Mouse (Mus musculus): ENCODE measurements around the gene Tnr.

Tnr gene

DNA sequence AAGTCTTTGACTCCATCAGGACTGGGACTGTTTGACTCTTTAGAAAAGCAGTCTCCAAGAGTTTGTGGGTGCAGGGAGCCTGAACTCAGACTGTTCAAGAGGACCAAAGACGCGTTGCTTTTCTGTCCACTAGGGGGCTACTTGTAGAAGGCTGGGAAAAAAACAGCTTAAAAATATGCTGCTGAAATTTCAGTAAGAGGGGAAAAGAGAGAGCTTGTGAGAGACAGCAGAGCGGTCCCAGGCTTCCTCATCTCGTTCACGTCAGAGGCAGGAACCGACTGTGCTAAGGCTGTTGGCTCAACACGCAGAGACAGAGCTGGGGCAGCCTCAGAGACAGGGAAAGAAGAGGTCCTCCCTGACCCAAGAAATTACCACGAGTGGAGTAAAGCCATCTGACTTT, at the start of gene Tnr:
Tnr (plus strand) TSS at position 192 of the 400 bp plus-strand sequence.
- DNase-seq (ENCODE audit: low read depth, low spot score), result no peak

GRCm38 (mm10) chr1:159489853-159490435, 33.6 kb upstream of the Tnr start:
- DNase-seq (ENCODE audit: low read depth, low spot score), result no peak

DNA sequence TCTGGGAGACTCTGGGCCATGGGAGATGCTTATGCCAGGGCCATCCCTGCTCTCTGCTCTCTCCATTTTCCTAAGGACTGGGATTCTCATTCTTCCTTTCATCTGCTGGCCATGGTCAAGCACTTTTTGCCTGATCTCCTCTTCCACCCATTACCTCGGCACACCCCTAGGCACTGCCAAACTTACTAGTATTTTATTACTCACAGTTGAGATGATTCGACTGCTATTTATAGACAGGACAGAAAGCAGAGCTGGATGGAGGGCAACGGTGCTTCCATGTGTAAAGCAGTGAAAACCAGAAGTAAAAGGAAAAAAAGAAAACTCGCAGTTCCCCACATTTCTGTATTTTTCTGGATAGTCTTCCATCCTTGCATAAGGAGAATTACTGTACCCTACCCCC, 31.0 kb upstream of the Tnr start:
- DNase-seq (ENCODE audit: low read depth, low spot score), result no peak

GRCm38 (mm10) chr1:159493720-159494499, 29.7 kb upstream of the Tnr start:
- no peak for DNase-seq (ENCODE audit: low read depth, low spot score)

GRCm38 (mm10) chr1:159498236-159498635, 25.3 kb upstream of the Tnr start:
- no peak for DNase-seq (ENCODE audit: low read depth, low spot score)

- no peak for DNase-seq (ENCODE audit: low read depth, low spot score)
Measured at GRCm38 (mm10) chr1:159499806-159500460, 23.6 kb upstream of the Tnr start.

GRCm38 (mm10) chr1:159501911-159502310, 21.7 kb upstream of the Tnr start:
- no peak for DNase-seq (ENCODE audit: low read depth, low spot score)

DNA sequence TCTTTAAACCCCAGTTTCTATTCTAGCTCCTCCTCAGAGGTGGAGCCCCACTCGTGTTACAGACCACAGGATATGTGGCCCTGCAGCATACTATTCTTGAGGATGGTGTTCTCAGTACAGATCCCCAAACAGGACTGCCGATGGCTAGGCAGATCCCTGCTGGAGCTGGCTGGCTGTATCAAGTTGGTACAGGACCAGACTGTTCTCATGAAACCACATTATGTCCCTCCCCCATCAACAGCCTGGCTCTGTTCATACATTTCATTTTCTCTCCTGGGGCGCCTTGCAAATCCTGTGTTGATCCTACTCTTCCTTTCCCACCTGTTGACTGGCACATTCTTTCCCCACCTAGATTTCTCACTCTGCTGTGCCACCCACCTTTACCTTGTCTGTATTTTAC, 12.9 kb upstream of the Tnr start:
- no peak for DNase-seq (ENCODE audit: low read depth, low spot score)

DNA sequence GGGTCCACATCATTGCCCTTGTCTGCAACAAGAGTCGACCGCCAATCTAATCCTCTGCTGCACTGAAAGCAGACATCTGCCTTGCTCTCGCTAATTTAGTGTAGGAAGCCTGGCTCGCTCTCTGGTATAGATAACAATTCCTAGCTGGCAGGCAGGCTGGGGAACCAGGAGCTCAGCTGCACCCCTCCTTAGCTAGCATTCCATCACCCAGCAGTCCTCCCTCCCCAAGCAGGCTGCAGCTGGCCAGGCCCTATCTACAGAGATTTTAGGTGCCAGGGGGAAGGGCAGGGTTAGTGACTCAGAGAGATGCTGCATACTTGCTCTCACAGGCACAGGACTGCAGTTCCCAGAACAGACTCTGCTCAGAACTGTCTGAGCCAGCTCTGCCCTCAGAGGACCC, 5.9 kb upstream of the Tnr start:
- no peak for DNase-seq (ENCODE audit: low read depth, low spot score)

DNA sequence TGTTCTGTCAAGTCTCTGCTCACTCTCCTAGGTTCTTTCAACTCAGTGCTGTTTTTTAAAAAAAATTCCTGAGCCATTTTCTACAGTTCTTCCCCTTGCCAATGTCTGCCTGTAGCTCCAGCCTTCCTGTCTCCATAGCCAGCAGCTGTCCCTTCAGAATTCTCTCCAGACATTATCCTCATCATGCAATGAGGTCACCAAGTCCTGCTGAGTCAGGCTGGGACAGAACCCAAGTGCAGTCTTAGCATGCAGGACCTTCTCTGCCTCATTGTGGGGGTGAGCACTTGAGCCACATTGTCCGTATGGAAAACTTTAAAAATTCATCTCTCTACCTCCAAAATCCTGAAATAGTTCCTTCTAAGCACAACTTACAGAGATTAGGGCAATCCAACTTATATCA, 4.4 kb upstream of the Tnr start:
- no peak for DNase-seq (ENCODE audit: low read depth, low spot score)

DNA sequence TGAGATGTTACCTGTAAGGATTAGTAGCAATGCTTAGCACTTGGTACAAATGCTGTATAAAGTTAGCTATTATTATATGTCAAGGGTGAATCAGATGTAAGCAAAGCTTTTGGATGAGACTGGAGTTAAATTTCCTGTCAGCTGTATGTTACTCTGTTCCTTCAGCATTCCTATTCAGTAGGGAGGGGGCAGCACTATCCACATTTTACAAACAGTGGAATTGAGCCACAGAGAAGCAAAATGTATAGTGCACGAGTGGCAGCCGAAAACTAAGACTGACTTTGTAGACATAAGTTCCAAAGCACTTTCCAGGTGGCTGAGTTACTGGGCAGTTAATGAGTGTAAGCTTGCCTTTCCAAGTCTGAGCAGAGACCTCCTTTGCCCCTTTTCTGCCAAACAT, 500 bp upstream of the Tnr start:
- DNase-seq (ENCODE audit: low read depth, low spot score), result no peak

GRCm38 (mm10) chr1:159524051-159524549, 531 bp downstream of the Tnr start:
- peak; percentile 70 for DNase-seq (ENCODE audit: low read depth, low spot score)

DNA sequence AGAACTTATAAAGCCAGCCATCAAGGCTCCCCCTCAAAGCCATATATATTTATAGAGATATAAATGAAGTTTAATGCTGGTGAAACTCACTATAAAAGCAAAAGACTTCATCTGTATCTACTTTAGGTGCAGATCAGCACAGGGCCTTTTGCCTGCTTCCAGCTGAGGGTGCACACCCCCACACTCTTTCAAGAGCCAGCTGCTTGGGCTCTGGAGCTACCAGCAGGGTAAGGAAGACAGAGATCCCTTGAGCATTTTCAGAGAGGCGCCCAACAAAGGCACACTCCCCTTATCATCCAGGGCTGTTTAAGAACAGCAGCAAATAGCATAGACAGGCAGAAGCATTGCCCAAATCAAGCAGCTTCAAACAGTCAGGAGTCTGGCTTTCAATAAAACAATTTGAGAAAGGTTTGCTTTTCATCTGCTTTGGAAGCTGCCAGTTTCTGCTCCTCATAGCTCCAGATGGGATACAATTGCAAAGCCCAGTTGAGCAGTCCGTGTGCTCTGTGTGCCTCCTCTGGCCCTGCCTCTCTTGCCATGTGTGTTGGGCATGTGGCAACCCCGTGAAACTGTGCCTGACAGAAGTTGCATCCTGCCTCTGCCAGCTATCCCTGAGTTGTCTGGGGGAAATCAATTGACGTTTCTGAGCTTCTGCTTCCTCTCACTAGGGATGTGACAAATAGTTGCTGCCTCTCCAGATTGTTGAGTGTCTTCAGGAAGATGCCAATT, 9.4 kb downstream of the Tnr start:
- DNase-seq (ENCODE audit: low read depth, low spot score), result no peak

DNA sequence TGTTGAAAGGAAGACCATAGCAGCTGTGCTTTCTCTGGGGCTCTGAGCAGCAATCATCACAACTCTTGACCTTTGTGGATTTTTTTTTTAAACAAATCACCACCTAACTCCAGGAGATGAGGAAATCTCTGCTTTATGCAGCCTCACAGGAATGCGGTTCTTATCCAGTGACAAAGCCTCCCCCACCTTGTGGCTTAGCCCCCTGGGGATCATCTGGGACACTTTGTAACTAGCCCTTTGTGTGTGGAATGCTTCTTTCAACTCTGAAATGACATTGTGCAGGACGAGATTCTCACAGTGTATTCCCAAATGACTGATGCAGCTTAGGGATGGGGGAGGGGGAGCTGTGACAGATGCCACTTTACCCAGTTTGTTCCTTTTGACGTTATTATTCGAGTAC, 12.0 kb downstream of the Tnr start:
- no peak for DNase-seq (ENCODE audit: low read depth, low spot score)

- no peak for DNase-seq (ENCODE audit: low read depth, low spot score)
Measured at GRCm38 (mm10) chr1:159537541-159537940, 14.0 kb downstream of the Tnr start.

GRCm38 (mm10) chr1:159538076-159538475, 14.5 kb downstream of the Tnr start:
- DNase-seq (ENCODE audit: low read depth, low spot score), result no peak

GRCm38 (mm10) chr1:159545470-159546145, 22.0 kb downstream of the Tnr start:
- DNase-seq (ENCODE audit: low read depth, low spot score), result no peak

DNA sequence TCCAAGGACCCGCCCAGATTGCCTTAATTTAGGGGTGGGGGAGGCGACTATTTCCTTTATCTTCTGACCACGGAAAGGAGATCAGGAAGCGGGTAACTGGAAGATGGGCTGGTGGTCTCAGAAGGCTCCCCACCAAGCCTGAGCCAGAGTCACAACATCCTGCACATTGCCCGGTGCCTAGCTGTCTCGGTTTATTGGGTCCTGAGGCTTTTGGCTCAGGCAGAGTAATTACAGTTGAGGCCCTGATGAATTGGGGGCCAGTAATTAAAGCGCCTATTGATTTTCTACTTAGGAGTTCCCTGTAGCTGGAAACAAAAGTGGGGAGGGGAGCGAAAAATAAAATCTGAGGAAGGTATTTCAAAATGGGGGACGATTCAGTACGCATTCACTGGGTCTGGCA, 27.5 kb downstream of the Tnr start:
- DNase-seq (ENCODE audit: low read depth, low spot score), result no peak

- DNase-seq (ENCODE audit: low read depth, low spot score), result no peak
Measured at GRCm38 (mm10) chr1:159551591-159552442, 28.2 kb downstream of the Tnr start.

- DNase-seq (ENCODE audit: low read depth, low spot score), result no peak
Measured at GRCm38 (mm10) chr1:159561616-159562015, 38.0 kb downstream of the Tnr start.

DNA sequence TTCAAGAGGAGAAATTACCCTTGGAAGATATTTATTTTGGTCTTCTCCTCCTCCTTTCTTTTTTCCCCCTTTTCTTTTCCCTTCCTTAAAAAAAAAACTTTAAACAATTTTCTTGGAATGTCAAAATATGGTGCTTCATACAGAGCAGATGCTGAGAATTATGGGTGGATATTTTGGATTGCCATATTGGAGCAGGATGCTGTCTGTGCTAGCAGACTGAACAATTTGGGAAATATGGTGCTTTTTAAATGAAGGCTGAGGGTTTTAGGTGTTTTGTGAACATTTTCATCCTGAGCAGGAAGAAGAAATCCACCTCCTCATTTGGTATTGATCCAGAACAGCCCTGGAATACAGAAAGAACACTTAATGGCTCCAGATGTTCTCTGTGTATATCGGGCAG, 41.6 kb downstream of the Tnr start:
- no peak for DNase-seq (ENCODE audit: low read depth, low spot score)
